Mouse (Mus musculus): ENCODE results near the gene Rpl27.

DNA sequence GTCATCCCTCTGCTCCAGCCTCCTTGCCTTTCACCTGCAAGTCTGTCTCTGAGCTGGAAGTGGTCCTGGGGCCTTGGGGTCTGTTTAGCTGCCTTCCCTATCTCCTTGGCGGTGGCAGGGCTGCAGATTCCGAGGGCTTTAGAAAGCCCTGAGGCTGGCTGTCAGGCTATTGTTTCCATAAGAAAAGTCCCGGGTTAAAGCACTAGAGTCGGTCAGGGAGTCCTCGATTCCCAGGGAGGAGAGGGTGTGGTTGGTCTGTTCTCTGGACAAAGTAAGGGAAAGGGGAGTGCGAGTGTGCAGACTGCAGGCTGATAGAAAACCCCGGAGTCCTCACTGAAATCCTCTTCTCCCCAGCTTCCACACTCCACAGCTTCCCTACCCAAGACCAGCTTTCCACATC is 28.1 kb downstream of the Rpl27 start:
- TF ChIP-seq CTCF (IDR thresholded peaks at IDR 0.05; ENCODE audit: borderline replicate concordance, insufficient read depth, low read length) (no peak), POLR2A (IDR thresholded peaks at IDR 0.05; ENCODE audit: low read depth, low read length) (no peak)

Data from embryonic fibroblast, embryonic 13.5 days (primary cell).